Mouse (Mus musculus): Measurements from ENCODE around the gene Erc1. TPM values are rescaled to one million over a fixed set of nuclear protein-coding genes. Genes with fewer than 3 reads are reported as not detected.

Erc1 gene
- polyA plus RNA-seq, 1 experiment from 2014 or later = 20.0 TPM

- WGBS = 94% methylated on average over 7 of the region's 7 CpGs
- no peak overlapping the region for H3K27ac ChIP-seq (replicated peaks in 1 of 2; ENCODE audit: control insufficient read depth in 1 of 2, insufficient read depth in 1 of 2, low read depth in 2 of 2, low read length in 2 of 2)
- no peaks in the 10 kb centered on the region for H3K9me3 ChIP-seq (ENCODE audit: control insufficient read depth, low read length)
- no peaks in the 10 kb centered on the region for H3K27me3 ChIP-seq (ENCODE audit: control insufficient read depth, insufficient read depth, low read length)
- peaks cover 3% of the 10 kb centered on the region; the same call in 1 of the 2 replicates for H3K36me3 ChIP-seq (ENCODE audit: control insufficient read depth, insufficient read depth, low read length)
- ATAC-seq (ENCODE audit: insufficient number of reproducible peaks, insufficient read depth, low FRiP score, low read depth) = no peak
- H3K4me2 ChIP-seq (ENCODE audit: low read length) = no peak overlapping the region
- no peaks in the 10 kb centered on the region for H3K4me1 ChIP-seq (ENCODE audit: control insufficient read depth in 2 of 2, insufficient read depth in 2 of 2, low read length in 2 of 2)
- no peak overlapping the region for H3K9ac ChIP-seq (ENCODE audit: low read length)
- H3K4me3 ChIP-seq (ENCODE audit: control insufficient read depth in 1 of 2, insufficient read depth in 1 of 2, low read depth in 1 of 2, low read length in 2 of 2) = no peak overlapping the region
Measured at GRCm38 (mm10) chr6:119674811-119675209, 173.2 kb downstream of the Erc1 start.

- no peak for ATAC-seq (ENCODE audit: insufficient number of reproducible peaks, insufficient read depth, low FRiP score, low read depth)
- H3K4me2 ChIP-seq (ENCODE audit: low read length) = no peak overlapping the region
Measured at GRCm38 (mm10) chr6:119674201-119674810, 173.7 kb downstream of the Erc1 start.

GRCm38 (mm10) chr6:119669746-119670145 lies 178.2 kb downstream of the Erc1 start:
- H3K27ac ChIP-seq (replicated peaks in 1 of 2; ENCODE audit: control insufficient read depth in 1 of 2, insufficient read depth in 1 of 2, low read depth in 2 of 2, low read length in 2 of 2) = no peak overlapping the region
- 47% methylated on average over 3 of the region's 3 CpGs for WGBS
- H3K27me3 ChIP-seq (ENCODE audit: control insufficient read depth, insufficient read depth, low read length) = no peaks in the 10 kb centered on the region
- H3K4me1 ChIP-seq (ENCODE audit: control insufficient read depth in 2 of 2, insufficient read depth in 2 of 2, low read length in 2 of 2) = no peaks in the 10 kb centered on the region
- no peak overlapping the region for H3K4me2 ChIP-seq (ENCODE audit: low read length)
- no peaks in the 10 kb centered on the region for H3K9me3 ChIP-seq (ENCODE audit: control insufficient read depth, low read length)
- H3K4me3 ChIP-seq (ENCODE audit: control insufficient read depth in 1 of 2, insufficient read depth in 1 of 2, low read depth in 1 of 2, low read length in 2 of 2) = no peak overlapping the region
- ATAC-seq (ENCODE audit: insufficient number of reproducible peaks, insufficient read depth, low FRiP score, low read depth) = no peak
- 0 out of 2 replicates have a peak, but pooled peaks cover 3% of the 10 kb centered on the region for H3K36me3 ChIP-seq (ENCODE audit: control insufficient read depth, insufficient read depth, low read length)
- no peak overlapping the region for H3K9ac ChIP-seq (ENCODE audit: low read length)

More at GRCm38 (mm10) chr6:119674201-119674810, 173.7 kb downstream of the Erc1 start:
- H3K4me3 ChIP-seq (ENCODE audit: control insufficient read depth in 1 of 2, insufficient read depth in 1 of 2, low read depth in 1 of 2, low read length in 2 of 2) = no peak overlapping the region
- no peak overlapping the region for H3K27ac ChIP-seq (replicated peaks in 1 of 2; ENCODE audit: control insufficient read depth in 1 of 2, insufficient read depth in 1 of 2, low read depth in 2 of 2, low read length in 2 of 2)
- no peaks in the 10 kb centered on the region for H3K9me3 ChIP-seq (ENCODE audit: control insufficient read depth, low read length)
- 91% methylated on average over 5 of the region's 5 CpGs for WGBS
- no peaks in the 10 kb centered on the region for H3K27me3 ChIP-seq (ENCODE audit: control insufficient read depth, insufficient read depth, low read length)
- H3K9ac ChIP-seq (ENCODE audit: low read length) = no peak overlapping the region
- H3K36me3 ChIP-seq (ENCODE audit: control insufficient read depth, insufficient read depth, low read length) = peaks cover 3% of the 10 kb centered on the region; the same call in 1 of the 2 replicates
- H3K4me1 ChIP-seq (ENCODE audit: control insufficient read depth in 2 of 2, insufficient read depth in 2 of 2, low read length in 2 of 2) = no peaks in the 10 kb centered on the region

- 26% methylated on average over 2 of the region's 2 CpGs for WGBS
- no peaks in the 10 kb centered on the region for H3K27me3 ChIP-seq (ENCODE audit: control insufficient read depth, insufficient read depth, low read length)
- peaks cover 6 to 17% of the 10 kb centered on the region in 2 experiments for H3K4me1 ChIP-seq (ENCODE audit: control insufficient read depth in 2 of 2, insufficient read depth in 2 of 2, low read length in 2 of 2)
Measured at GRCm38 (mm10) chr6:119662936-119663335, 185.0 kb downstream of the Erc1 start.

GRCm38 (mm10) chr6:119661081-119661493 lies 186.9 kb downstream of the Erc1 start:
- no peaks in the 10 kb centered on the region for H3K9me3 ChIP-seq (ENCODE audit: control insufficient read depth, low read length)
- no peak overlapping the region for H3K4me3 ChIP-seq (ENCODE audit: control insufficient read depth in 1 of 2, insufficient read depth in 1 of 2, low read depth in 1 of 2, low read length in 2 of 2)
- H3K27ac ChIP-seq (replicated peaks in 1 of 2; ENCODE audit: control insufficient read depth in 1 of 2, insufficient read depth in 1 of 2, low read depth in 2 of 2, low read length in 2 of 2) = peak overlapping the region in 1 of 2 experiments; percentile 34; a peak in 2 of 4 replicates
- 19% methylated on average over 3 of the region's 3 CpGs for WGBS
- H3K4me1 ChIP-seq (ENCODE audit: control insufficient read depth in 2 of 2, insufficient read depth in 2 of 2, low read length in 2 of 2) = peaks cover 6 to 17% of the 10 kb centered on the region in 2 experiments
- H3K27me3 ChIP-seq (ENCODE audit: control insufficient read depth, insufficient read depth, low read length) = no peaks in the 10 kb centered on the region
- no peak overlapping the region for H3K9ac ChIP-seq (ENCODE audit: low read length)
- H3K4me2 ChIP-seq (ENCODE audit: low read length) = no peak overlapping the region
- no peak for ATAC-seq (ENCODE audit: insufficient number of reproducible peaks, insufficient read depth, low FRiP score, low read depth)
- no peaks in the 10 kb centered on the region for H3K36me3 ChIP-seq (ENCODE audit: control insufficient read depth, insufficient read depth, low read length)

More at GRCm38 (mm10) chr6:119662936-119663335, 185.0 kb downstream of the Erc1 start:
- Histone ChIP-seq H3K36me3 (ENCODE audit: control insufficient read depth, insufficient read depth, low read length) (no peaks in the 10 kb centered on the region), H3K4me2 (ENCODE audit: low read length) (no peak overlapping the region), H3K27ac (replicated peaks in 1 of 2; ENCODE audit: control insufficient read depth in 1 of 2, insufficient read depth in 1 of 2, low read depth in 2 of 2, low read length in 2 of 2) (peak overlapping the region in 1 of 2 experiments; percentile 10; a peak in 1 of 4 replicates), H3K9me3 (ENCODE audit: control insufficient read depth, low read length) (no peaks in the 10 kb centered on the region), H3K9ac (ENCODE audit: low read length) (no peak overlapping the region), H3K4me3 (ENCODE audit: control insufficient read depth in 1 of 2, insufficient read depth in 1 of 2, low read depth in 1 of 2, low read length in 2 of 2) (no peak overlapping the region)
- ATAC-seq (ENCODE audit: insufficient number of reproducible peaks, insufficient read depth, low FRiP score, low read depth) = no peak

GRCm38 (mm10) chr6:119658441-119658840 lies 189.5 kb downstream of the Erc1 start:
- Histone ChIP-seq H3K4me2 (ENCODE audit: low read length) (no peak overlapping the region), H3K36me3 (ENCODE audit: control insufficient read depth, insufficient read depth, low read length) (no peaks in the 10 kb centered on the region), H3K4me1 (ENCODE audit: control insufficient read depth in 2 of 2, insufficient read depth in 2 of 2, low read length in 2 of 2) (peaks cover 7 to 17% of the 10 kb centered on the region in 2 experiments), H3K27me3 (ENCODE audit: control insufficient read depth, insufficient read depth, low read length) (no peaks in the 10 kb centered on the region), H3K4me3 (ENCODE audit: control insufficient read depth in 1 of 2, insufficient read depth in 1 of 2, low read depth in 1 of 2, low read length in 2 of 2) (no peak overlapping the region), H3K27ac (replicated peaks in 1 of 2; ENCODE audit: control insufficient read depth in 1 of 2, insufficient read depth in 1 of 2, low read depth in 2 of 2, low read length in 2 of 2) (no peak overlapping the region), H3K9me3 (ENCODE audit: control insufficient read depth, low read length) (no peaks in the 10 kb centered on the region), H3K9ac (ENCODE audit: low read length) (no peak overlapping the region)
- WGBS = 95% methylated on average over 2 of the region's 2 CpGs
- ATAC-seq (ENCODE audit: insufficient number of reproducible peaks, insufficient read depth, low FRiP score, low read depth) = no peak

GRCm38 (mm10) chr6:119657418-119658178 lies 190.4 kb downstream of the Erc1 start:
- H3K9me3 ChIP-seq (ENCODE audit: control insufficient read depth, low read length) = no peaks in the 10 kb centered on the region
- H3K4me1 ChIP-seq (ENCODE audit: control insufficient read depth in 2 of 2, insufficient read depth in 2 of 2, low read length in 2 of 2) = peaks cover 5 to 8% of the 10 kb centered on the region in 2 experiments
- no peaks in the 10 kb centered on the region for H3K27me3 ChIP-seq (ENCODE audit: control insufficient read depth, insufficient read depth, low read length)
- no peaks in the 10 kb centered on the region for H3K36me3 ChIP-seq (ENCODE audit: control insufficient read depth, insufficient read depth, low read length)
- no peak for ATAC-seq (ENCODE audit: insufficient number of reproducible peaks, insufficient read depth, low FRiP score, low read depth)
- H3K27ac ChIP-seq (replicated peaks in 1 of 2; ENCODE audit: control insufficient read depth in 1 of 2, insufficient read depth in 1 of 2, low read depth in 2 of 2, low read length in 2 of 2) = no peak overlapping the region
- 87% methylated on average over 7 of the region's 7 CpGs for WGBS
- no peak overlapping the region for H3K9ac ChIP-seq (ENCODE audit: low read length)
- no peak overlapping the region for H3K4me3 ChIP-seq (ENCODE audit: control insufficient read depth in 1 of 2, insufficient read depth in 1 of 2, low read depth in 1 of 2, low read length in 2 of 2)
- H3K4me2 ChIP-seq (ENCODE audit: low read length) = no peak overlapping the region
